Mouse (Mus musculus) liver, postnatal 0 days (tissue): Measurements from ENCODE around the gene Tcp10c.
"Not testable (repeated sequence)": the region's sequence is repeated elsewhere in the genome, so short reads cannot be mapped to it uniquely, and the experiment has no call there.

Source experiments
- CTCF ChIP-seq: sonication (generic); IDR thresholded peaks from 2 replicates; pipeline ENCODE4 v1.5.1; 2016; ENCODE audit warnings: antibody characterized with exemption, low read depth
- EP300 ChIP-seq: IDR thresholded peaks from 2 replicates; pipeline ENCODE4 v1.6.1; 2016; ENCODE audit warnings: antibody characterized with exemption, low read depth, mild to moderate bottlenecking

- TF ChIP-seq EP300, CTCF: not testable (repeated sequence)
Measured at GRCm38 (mm10) chr17:13399961-13400360, 45.6 kb downstream of the Tcp10c start.
